Mouse (Mus musculus) liver, adult 2 months (tissue): ENCODE measurements around the gene Dlg5. TPM values are rescaled to one million over a fixed set of nuclear protein-coding genes. Genes with fewer than 3 reads are reported as not detected.

Experiments used
- DNase-seq: peaks from one replicate; pipeline ENCODE4 v3.0.0-alpha.2; 2011; ENCODE audit warnings: low read depth, low spot score; ENCODE audit errors: extremely low read depth
- H3K27ac ChIP-seq: fragments of 200-500 bp; replicated peaks from 2 replicates; pipeline ENCODE4 v1.5.1; 2012; ENCODE audit warnings: low read depth, mild to moderate bottlenecking, control low read depth, inconsistent platforms, low read length; ENCODE audit not compliant: insufficient read depth
- H3K27me3 ChIP-seq: fragments of 200-500 bp; 2 replicates; pipeline ENCODE4 v1.6.1; 2012; ENCODE audit warnings: mild to moderate bottlenecking, moderate library complexity, low read length, inconsistent platforms; ENCODE audit not compliant: control insufficient read depth, insufficient read depth
- H3K36me3 ChIP-seq: fragments of 200-500 bp; 2 replicates; pipeline ENCODE4 v1.6.1; 2012; ENCODE audit warnings: low read length, inconsistent platforms; ENCODE audit not compliant: control insufficient read depth, insufficient read depth
- H3K4me1 ChIP-seq: fragments of 200-500 bp; 2 replicates; pipeline ENCODE4 v1.6.1; 2011; ENCODE audit warnings: low read length; ENCODE audit not compliant: control insufficient read depth, insufficient read depth
- H3K4me3 ChIP-seq: fragments of 200-500 bp; 2 replicates; pipeline ENCODE4 v1.5.1; 2011; ENCODE audit warnings: low read depth, mild to moderate bottlenecking, control low read depth, low read length, moderate library complexity; ENCODE audit not compliant: insufficient read depth
- H3K79me2 ChIP-seq: fragments of 200-500 bp; 2 replicates; pipeline ENCODE4 v1.6.1; 2012; ENCODE audit warnings: inconsistent platforms, mild to moderate bottlenecking, low read length, moderate library complexity; ENCODE audit not compliant: control insufficient read depth, insufficient read depth
- H3K9ac ChIP-seq: fragments of 200-500 bp; 2 replicates; pipeline ENCODE4 v1.6.1; 2012; ENCODE audit warnings: low read depth, mild to moderate bottlenecking, control low read depth, inconsistent platforms, low read length
- CTCF ChIP-seq: fragments of 200-500 bp; IDR thresholded peaks from 2 replicates; pipeline ENCODE4 v1.5.1; 2011; ENCODE audit warnings: low read depth, low read length, control low read depth
- POLR2A ChIP-seq: fragments of 200-500 bp; IDR thresholded peaks from 2 replicates; pipeline ENCODE4 v1.6.1; 2011; ENCODE audit warnings: low read length, control low read depth; ENCODE audit not compliant: insufficient read depth; ENCODE audit errors: extremely low read depth
- WGBS: fragments of 180-500 bp; shearing (Covaris S2); methylation state at CpG from one replicate; pipeline ENCODE4 v1.1.7; 2018; 5-methylcytosine and 5-hydroxymethylcytosine counted together
- polyA plus RNA-seq: library from polyadenylated mRNA; depleted of rRNA; stranded (reverse); fragments of >200 nt; gene quantifications from 2 replicates; pipeline ENCODE4 v1.2.3, GENCODE M21; 2012; rRNA removed
- total RNA-seq: library from RNA; depleted of rRNA; stranded (reverse); fragments of >200 nt; gene quantifications from 2 replicates; pipeline ENCODE4 v1.2.3, GENCODE M21; 2014; rRNA removed

Dlg5 gene
- total and polyA plus RNA-seq, 2 experiments = 2.4 to 4.0 TPM

- H3K9ac ChIP-seq = no peak overlapping the region
- H3K36me3 ChIP-seq = no peaks in the 10 kb centered on the region
- no peak overlapping the region for H3K27ac ChIP-seq
- WGBS = 91% methylated on average over 4 of the region's 4 CpGs
- DNase-seq = no peak
- TF ChIP-seq CTCF = no peak
- no peak for TF ChIP-seq POLR2A
- no peaks in the 10 kb centered on the region for H3K27me3 ChIP-seq
- no peak overlapping the region for H3K4me3 ChIP-seq
- peaks cover 4% of the 10 kb centered on the region for H3K4me1 ChIP-seq
- no peaks in the 10 kb centered on the region for H3K79me2 ChIP-seq
Measured at GRCm38 (mm10) chr14:24093221-24093620, 152.5 kb downstream of the Dlg5 start.

GRCm38 (mm10) chr14:24092391-24092790 is 153.3 kb downstream of the Dlg5 start:
- Histone ChIP-seq H3K9ac (no peak overlapping the region), H3K27me3 (no peaks in the 10 kb centered on the region), H3K36me3 (no peaks in the 10 kb centered on the region), H3K4me3 (no peak overlapping the region), H3K27ac (no peak overlapping the region), H3K79me2 (no peaks in the 10 kb centered on the region), H3K4me1 (peaks cover 4% of the 10 kb centered on the region)
- no peak for DNase-seq
- WGBS = 91% methylated on average over 3 of the region's 3 CpGs
- TF ChIP-seq CTCF = no peak
- TF ChIP-seq POLR2A = no peak

GRCm38 (mm10) chr14:24090790-24091189 is 154.9 kb downstream of the Dlg5 start:
- peaks cover 4% of the 10 kb centered on the region for H3K4me1 ChIP-seq
- DNase-seq = no peak
- no peaks in the 10 kb centered on the region for H3K36me3 ChIP-seq
- H3K27me3 ChIP-seq = no peaks in the 10 kb centered on the region
- 32% methylated on average over 1 of the region's 1 CpGs for WGBS
- TF ChIP-seq POLR2A = no peak
- no peak for TF ChIP-seq CTCF
- H3K27ac ChIP-seq = no peak overlapping the region
- H3K79me2 ChIP-seq = no peaks in the 10 kb centered on the region
- no peak overlapping the region for H3K9ac ChIP-seq
- no peak overlapping the region for H3K4me3 ChIP-seq

- Histone ChIP-seq H3K27ac (no peak overlapping the region), H3K79me2 (no peaks in the 10 kb centered on the region), H3K4me3 (no peak overlapping the region), H3K9ac (no peak overlapping the region), H3K36me3 (no peaks in the 10 kb centered on the region), H3K27me3 (no peaks in the 10 kb centered on the region), H3K4me1 (no peaks in the 10 kb centered on the region)
- no peak for DNase-seq
- no peak for TF ChIP-seq POLR2A
- no peak for TF ChIP-seq CTCF
- 78% methylated on average over 3 of the region's 3 CpGs for WGBS
Measured at GRCm38 (mm10) chr14:24089181-24089580, 156.5 kb downstream of the Dlg5 start.

- WGBS = 86% methylated on average over 3 of the region's 3 CpGs
- H3K27ac ChIP-seq = no peak overlapping the region
- no peak overlapping the region for H3K4me3 ChIP-seq
- no peak for TF ChIP-seq POLR2A
- no peak for TF ChIP-seq CTCF
- H3K36me3 ChIP-seq = no peaks in the 10 kb centered on the region
- no peak for DNase-seq
- no peak overlapping the region for H3K9ac ChIP-seq
- no peaks in the 10 kb centered on the region for H3K79me2 ChIP-seq
- H3K27me3 ChIP-seq = no peaks in the 10 kb centered on the region
- no peaks in the 10 kb centered on the region for H3K4me1 ChIP-seq
Measured at GRCm38 (mm10) chr14:24087430-24087829, 158.3 kb downstream of the Dlg5 start.

- DNase-seq = no peak
- no peaks in the 10 kb centered on the region for H3K27me3 ChIP-seq
- TF ChIP-seq POLR2A = no peak
- no peak for TF ChIP-seq CTCF
Measured at GRCm38 (mm10) chr14:24086481-24086880, 159.2 kb downstream of the Dlg5 start.

More at GRCm38 (mm10) chr14:24086481-24086880, 159.2 kb downstream of the Dlg5 start:
- Histone ChIP-seq H3K9ac (no peak overlapping the region), H3K27ac (no peak overlapping the region), H3K36me3 (no peaks in the 10 kb centered on the region), H3K4me3 (no peak overlapping the region), H3K79me2 (no peaks in the 10 kb centered on the region), H3K4me1 (no peaks in the 10 kb centered on the region)
- WGBS = 74% methylated on average over 5 of the region's 5 CpGs

Other genes with a start within 250 kb of the Dlg5 start
- 0.18 and 0.20 TPM in 2 replicates for gene Kcnma1, start 231.4 kb downstream of the Dlg5 start, total RNA-seq
- gene Kcnma1, start 231.4 kb downstream of the Dlg5 start, polyA plus RNA-seq = 0.02 TPM in 1 of 2 replicates, not detected in the other
- gene E330034G19Rik, start 47.3 kb upstream of the Dlg5 start, total RNA-seq = not detected in 2 replicates
- not detected in 2 replicates for gene E330034G19Rik, start 47.3 kb upstream of the Dlg5 start, polyA plus RNA-seq
- gene Polr3a, start 241.1 kb upstream of the Dlg5 start, total RNA-seq = 10.1 and 11.7 TPM in 2 replicates
- gene Polr3a, start 241.1 kb upstream of the Dlg5 start, polyA plus RNA-seq = 4.0 and 5.1 TPM in 2 replicates
- gene Rps24, start 241.2 kb upstream of the Dlg5 start, total RNA-seq = 876 and 959 TPM in 2 replicates
- 184 and 206 TPM in 2 replicates for gene Rps24, start 241.2 kb upstream of the Dlg5 start, polyA plus RNA-seq